In the genomic region with DNA sequence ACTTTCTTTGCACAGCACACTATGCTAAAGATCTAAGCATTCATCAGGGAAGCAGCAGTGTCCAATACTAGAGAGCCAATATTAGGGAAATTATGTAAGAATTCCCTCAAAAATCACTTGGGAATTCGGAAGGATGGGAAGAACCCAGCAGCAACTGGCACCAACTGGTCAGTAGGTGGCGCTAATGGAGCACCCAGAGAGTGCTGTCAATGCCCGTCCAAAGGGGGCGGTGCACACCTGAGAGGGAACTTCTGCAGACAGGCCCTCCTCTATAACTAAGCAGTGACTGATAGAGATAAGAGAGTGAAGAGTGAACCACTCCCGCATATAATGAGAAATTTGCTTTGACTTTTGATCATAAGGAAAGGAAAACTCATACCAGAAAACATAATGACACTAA, we compare ENCODE assay signal across 8 mouse cellular contexts. TPM values are rescaled to one million over a fixed set of nuclear protein-coding genes. Genes with fewer than 3 reads are reported as not detected.
DNase-seq lines count a peak whose midpoint lies in the region; ATAC-seq and TF ChIP-seq lines count a peak whose summit lies in the region.

No protein-coding gene starts in this region.

- H3K36me3 ChIP-seq in forebrain, postnatal 0 days (ENCODE audit: insufficient read depth): no peaks in the 10 kb centered on the region
- H3K36me3 ChIP-seq in hindbrain, postnatal 0 days (ENCODE audit: insufficient read depth, low read length): no peaks in the 10 kb centered on the region
- no peaks in the 10 kb centered on the region for H3K36me3 ChIP-seq in stomach, embryonic 15.5 days

- 7% methylated on average over 5 of the region's 5 CpGs for WGBS in cerebellum, adult 2 months
- 1% methylated on average over 5 of the region's 5 CpGs for WGBS in bone marrow, adult 2 months
- 8% methylated on average over 5 of the region's 5 CpGs for WGBS in forebrain, postnatal 0 days
- WGBS in hindbrain, postnatal 0 days: 8% methylated on average over 5 of the region's 5 CpGs
- WGBS in stomach, embryonic 15.5 days: 4% methylated on average over 5 of the region's 5 CpGs

- ATAC-seq in forebrain, postnatal 0 days: no peak
- ATAC-seq in hindbrain, postnatal 0 days: no peak
- ATAC-seq in stomach, embryonic 15.5 days (ENCODE audit: insufficient read depth, low FRiP score, low read depth): peak; percentile 71; the same call in 1 of the 2 replicates

- DNase-seq in cerebellum, adult 2 months: peak in 1 of 2 experiments; percentile 11
- DNase-seq in cerebellum, adult 11 months: no peak
- DNase-seq in forebrain, postnatal 0 days: peak; percentile 30
- DNase-seq in hindbrain, postnatal 0 days (ENCODE audit: low spot score): peak; percentile 65
- DNase-seq in left cerebral cortex, adult 2 months (ENCODE audit: extremely low spot score in 1 of 2, low spot score in 2 of 2): peak; percentile 23 to 38
- DNase-seq in mesoderm, embryonic 11.5 days (ENCODE audit: low read depth, low spot score): peak; percentile 73

- peak; percentile 52 for TF ChIP-seq CTCF in cerebellum, adult 2 months (IDR thresholded peaks at IDR 0.05; ENCODE audit: borderline replicate concordance, insufficient read depth, low read depth, low read length)
- TF ChIP-seq CTCF in bone marrow, adult 2 months (IDR thresholded peaks at IDR 0.05; ENCODE audit: control insufficient read depth, insufficient read depth, low read length): peak; percentile 98
- peak; percentile 75 for TF ChIP-seq CTCF in forebrain, postnatal 0 days (IDR thresholded peaks at IDR 0.05; ENCODE audit: low read depth)
- peak; percentile 83 for TF ChIP-seq CTCF in hindbrain, postnatal 0 days (IDR thresholded peaks at IDR 0.05; ENCODE audit: low read depth)
- TF ChIP-seq CTCF in left cerebral cortex, adult 2 months (IDR thresholded peaks at IDR 0.05): peak; percentile 88

- intact Hi-C loops in left cerebral cortex, adult 2 months (cut with DNase I): no loop called here

- no peak overlapping the region for H3K9ac ChIP-seq in forebrain, postnatal 0 days
- H3K9ac ChIP-seq in hindbrain, postnatal 0 days (replicated peaks; ENCODE audit: low read length): no peak overlapping the region
- H3K9ac ChIP-seq in stomach, embryonic 15.5 days: no peak overlapping the region

- no peak overlapping the region for H3K4me2 ChIP-seq in forebrain, postnatal 0 days (ENCODE audit: low read depth)
- H3K4me2 ChIP-seq in hindbrain, postnatal 0 days (ENCODE audit: low read depth, low read length): no peak overlapping the region
- no peak overlapping the region for H3K4me2 ChIP-seq in stomach, embryonic 15.5 days

- no peaks in the 10 kb centered on the region for H3K27me3 ChIP-seq in cerebellum, adult 2 months (ENCODE audit: control insufficient read depth, insufficient read depth, low read length)
- H3K27me3 ChIP-seq in forebrain, postnatal 0 days (ENCODE audit: insufficient read depth, low read length): no peaks in the 10 kb centered on the region
- H3K27me3 ChIP-seq in hindbrain, postnatal 0 days (ENCODE audit: insufficient read depth, low read length): no peaks in the 10 kb centered on the region
- H3K27me3 ChIP-seq in stomach, embryonic 15.5 days (replicated peaks): no peaks in the 10 kb centered on the region

- H3K4me1 ChIP-seq in cerebellum, adult 2 months (ENCODE audit: control insufficient read depth, insufficient read depth, low read length): no peaks in the 10 kb centered on the region
- no peaks in the 10 kb centered on the region for H3K4me1 ChIP-seq in bone marrow, adult 2 months (ENCODE audit: control insufficient read depth, insufficient read depth, low read length)
- H3K4me1 ChIP-seq in forebrain, postnatal 0 days (ENCODE audit: insufficient read depth): no peaks in the 10 kb centered on the region
- H3K4me1 ChIP-seq in hindbrain, postnatal 0 days (ENCODE audit: insufficient read depth, low read length): no peaks in the 10 kb centered on the region
- H3K4me1 ChIP-seq in stomach, embryonic 15.5 days: no peaks in the 10 kb centered on the region

- no peak overlapping the region for H3K4me3 ChIP-seq in cerebellum, adult 2 months (replicated peaks; ENCODE audit: insufficient read depth, low read depth, low read length)
- no peak overlapping the region for H3K4me3 ChIP-seq in bone marrow, adult 2 months (replicated peaks; ENCODE audit: control insufficient read depth, low read depth, low read length)
- no peak overlapping the region for H3K4me3 ChIP-seq in forebrain, postnatal 0 days (ENCODE audit: low read depth, low read length)
- no peak overlapping the region for H3K4me3 ChIP-seq in hindbrain, postnatal 0 days (ENCODE audit: low read length)
- H3K4me3 ChIP-seq in left cerebral cortex, adult 2 months: no peak overlapping the region
- H3K4me3 ChIP-seq in stomach, embryonic 15.5 days (replicated peaks): no peak overlapping the region

- H3K27ac ChIP-seq in cerebellum, adult 2 months (ENCODE audit: insufficient read depth, low read length): no peak overlapping the region
- H3K27ac ChIP-seq in bone marrow, adult 2 months (ENCODE audit: control insufficient read depth, insufficient read depth, low read depth, low read length, poor library complexity): no peak overlapping the region
- no peak overlapping the region for H3K27ac ChIP-seq in forebrain, postnatal 0 days (ENCODE audit: low read depth, low read length)
- no peak overlapping the region for H3K27ac ChIP-seq in hindbrain, postnatal 0 days
- H3K27ac ChIP-seq in left cerebral cortex, adult 2 months: no peak overlapping the region
- no peak overlapping the region for H3K27ac ChIP-seq in stomach, embryonic 15.5 days

- TF ChIP-seq POLR2A in cerebellum, adult 2 months (IDR thresholded peaks at IDR 0.05; ENCODE audit: borderline replicate concordance, insufficient read depth, low read length): no peak
- no peak for TF ChIP-seq POLR2A in bone marrow, adult 2 months (IDR thresholded peaks at IDR 0.05; ENCODE audit: borderline replicate concordance, control insufficient read depth, low read depth, low read length)

- H3K9me3 ChIP-seq in forebrain, postnatal 0 days (ENCODE audit: low read length): no peaks in the 10 kb centered on the region
- H3K9me3 ChIP-seq in hindbrain, postnatal 0 days (ENCODE audit: low read length): no peaks in the 10 kb centered on the region
- no peaks in the 10 kb centered on the region for H3K9me3 ChIP-seq in stomach, embryonic 15.5 days

RNA-seq across cellular contexts. Expression of gene Olfr649, which starts 4.0 kb away (rescaled TPM):
- polyA plus RNA-seq in cerebellum, adult 2 months (2012; rRNA removed): not detected in 2 replicates
- not detected in 2 replicates for polyA plus RNA-seq in bone marrow, adult 2 months (2011; ENCODE audit: insufficient read depth, insufficient read length, low replicate concordance, missing spikeins)
- not detected in 2 replicates for total RNA-seq in forebrain, postnatal 0 days (2014; rRNA removed)
- polyA plus RNA-seq in forebrain, postnatal 0 days (2015; fragmentation: Nextera tagmentation; extraction: Ambion mirVana): not detected in 2 replicates
- not detected in 2 replicates for total RNA-seq in hindbrain, postnatal 0 days (2014; rRNA removed)
- polyA plus RNA-seq in hindbrain, postnatal 0 days (2015; fragmentation: Nextera tagmentation; extraction: Ambion mirVana): not detected in 2 replicates
- total RNA-seq in left cerebral cortex, adult 2 months (2021): not detected
- not detected in 2 replicates for polyA plus RNA-seq in stomach, embryonic 15.5 days (2015; fragmentation: Nextera tagmentation; extraction: Ambion mirVana)

RNA-seq across cellular contexts. Expression of gene Olfr648, which starts 16.6 kb away (rescaled TPM):
- polyA plus RNA-seq in cerebellum, adult 2 months (2012; rRNA removed): 0.18 and 0.24 TPM in 2 replicates
- polyA plus RNA-seq in bone marrow, adult 2 months (2011; ENCODE audit: insufficient read depth, insufficient read length, low replicate concordance, missing spikeins): not detected in 2 replicates
- not detected in 2 replicates for total RNA-seq in forebrain, postnatal 0 days (2014; rRNA removed)
- polyA plus RNA-seq in forebrain, postnatal 0 days (2015; fragmentation: Nextera tagmentation; extraction: Ambion mirVana): 0.24 and 0.28 TPM in 2 replicates
- not detected in 2 replicates for total RNA-seq in hindbrain, postnatal 0 days (2014; rRNA removed)
- 0.37 and 0.40 TPM in 2 replicates for polyA plus RNA-seq in hindbrain, postnatal 0 days (2015; fragmentation: Nextera tagmentation; extraction: Ambion mirVana)
- under 1 TPM; 0.26 to 0.27 TPM for total RNA-seq in left cerebral cortex, adult 2 months (2021)
- polyA plus RNA-seq in stomach, embryonic 15.5 days (2015; fragmentation: Nextera tagmentation; extraction: Ambion mirVana): 0.24 and 0.26 TPM in 2 replicates

RNA-seq across cellular contexts. Expression of gene Trim6, which starts 18.8 kb away (rescaled TPM):
- polyA plus RNA-seq in cerebellum, adult 2 months (2012; rRNA removed): 0.55 and 0.56 TPM in 2 replicates
- polyA plus RNA-seq in bone marrow, adult 2 months (2011; ENCODE audit: insufficient read depth, insufficient read length, low replicate concordance, missing spikeins): 2.4 and 6.1 TPM in 2 replicates
- total RNA-seq in forebrain, postnatal 0 days (2014; rRNA removed): 0.23 and 0.38 TPM in 2 replicates
- polyA plus RNA-seq in forebrain, postnatal 0 days (2015; fragmentation: Nextera tagmentation; extraction: Ambion mirVana): 0.21 and 0.34 TPM in 2 replicates
- total RNA-seq in hindbrain, postnatal 0 days (2014; rRNA removed): 0.29 and 0.37 TPM in 2 replicates
- 0.68 and 0.91 TPM in 2 replicates for polyA plus RNA-seq in hindbrain, postnatal 0 days (2015; fragmentation: Nextera tagmentation; extraction: Ambion mirVana)
- total RNA-seq in left cerebral cortex, adult 2 months (2021): under 1 TPM; 0.19 to 0.34 TPM
- polyA plus RNA-seq in stomach, embryonic 15.5 days (2015; fragmentation: Nextera tagmentation; extraction: Ambion mirVana): 0.97 and 1.1 TPM in 2 replicates

RNA-seq across cellular contexts. Expression of gene Olfm5, which starts 35.2 kb away (rescaled TPM):
- polyA plus RNA-seq in cerebellum, adult 2 months (2012; rRNA removed): 0.06 and 0.18 TPM in 2 replicates
- not detected in 2 replicates for polyA plus RNA-seq in bone marrow, adult 2 months (2011; ENCODE audit: insufficient read depth, insufficient read length, low replicate concordance, missing spikeins)
- total RNA-seq in forebrain, postnatal 0 days (2014; rRNA removed): not detected in 2 replicates
- polyA plus RNA-seq in forebrain, postnatal 0 days (2015; fragmentation: Nextera tagmentation; extraction: Ambion mirVana): 0.10 TPM in 1 of 2 replicates, not detected in the other
- total RNA-seq in hindbrain, postnatal 0 days (2014; rRNA removed): not detected in 2 replicates
- not detected in 2 replicates for polyA plus RNA-seq in hindbrain, postnatal 0 days (2015; fragmentation: Nextera tagmentation; extraction: Ambion mirVana)
- total RNA-seq in left cerebral cortex, adult 2 months (2021): not detected
- not detected in 2 replicates for polyA plus RNA-seq in stomach, embryonic 15.5 days (2015; fragmentation: Nextera tagmentation; extraction: Ambion mirVana)

RNA-seq across cellular contexts. Expression of gene Trim34a, which starts 44.4 kb away (rescaled TPM):
- 2.7 and 3.2 TPM in 2 replicates for polyA plus RNA-seq in cerebellum, adult 2 months (2012; rRNA removed)
- polyA plus RNA-seq in bone marrow, adult 2 months (2011; ENCODE audit: insufficient read depth, insufficient read length, low replicate concordance, missing spikeins): 10.6 and 18.7 TPM in 2 replicates
- total RNA-seq in forebrain, postnatal 0 days (2014; rRNA removed): 1.8 and 1.9 TPM in 2 replicates
- polyA plus RNA-seq in forebrain, postnatal 0 days (2015; fragmentation: Nextera tagmentation; extraction: Ambion mirVana): 0.77 and 1.1 TPM in 2 replicates
- 1.3 and 1.9 TPM in 2 replicates for total RNA-seq in hindbrain, postnatal 0 days (2014; rRNA removed)
- polyA plus RNA-seq in hindbrain, postnatal 0 days (2015; fragmentation: Nextera tagmentation; extraction: Ambion mirVana): 1.1 and 1.6 TPM in 2 replicates
- total RNA-seq in left cerebral cortex, adult 2 months (2021): 1 to 10 TPM; 1.0 to 1.3 TPM
- polyA plus RNA-seq in stomach, embryonic 15.5 days (2015; fragmentation: Nextera tagmentation; extraction: Ambion mirVana): 2.1 and 2.4 TPM in 2 replicates
